Comparison of ENCODE assay signal across 27 mouse cellular contexts in genomic region chr6:13186836-13187235, GRCm38 (mm10). TPM values are rescaled to one million over a fixed set of nuclear protein-coding genes. Genes with fewer than 3 reads are reported as not detected.
DNase-seq lines count a peak whose midpoint lies in the region; ATAC-seq and TF ChIP-seq lines count a peak whose summit lies in the region.
"Had no signal": no experiment of that assay in that cellular context is flagged by ENCODE, and none has a peak within 500 bp of the region (broad histone marks: within the 10 kb centered on the region; RNA-seq: fewer than 3 reads in every experiment).

No protein-coding gene starts in this region.

- no peaks in the 10 kb centered on the region for H3K27me3 ChIP-seq in embryonic facial prominence, embryonic 14.5 days (replicated peaks; ENCODE audit: control insufficient read depth, insufficient read depth, low read length)
- no peaks in the 10 kb centered on the region for H3K27me3 ChIP-seq in embryonic facial prominence, embryonic 10.5 days (replicated peaks; ENCODE audit: low read depth, poor library complexity, severe bottlenecking)
- H3K27me3 ChIP-seq in midbrain, postnatal 0 days (ENCODE audit: insufficient read depth, low read length) = no peaks in the 10 kb centered on the region
- no peaks in the 10 kb centered on the region for H3K27me3 ChIP-seq in midbrain, embryonic 15.5 days (replicated peaks)
- H3K27me3 ChIP-seq: CH12.LX; embryonic facial prominence, embryonic 12.5 days; embryonic facial prominence, embryonic 15.5 days; forebrain, embryonic 12.5 days had no signal

- no peak overlapping the region for H3K9ac ChIP-seq in embryonic facial prominence, embryonic 14.5 days (ENCODE audit: low read depth, low read length)
- H3K9ac ChIP-seq in midbrain, postnatal 0 days (replicated peaks; ENCODE audit: low read length, poor library complexity, severe bottlenecking) = no peak overlapping the region
- no peak overlapping the region for H3K9ac ChIP-seq in midbrain, embryonic 15.5 days
- H3K9ac ChIP-seq: embryonic facial prominence, embryonic 12.5 days; embryonic facial prominence, embryonic 15.5 days; forebrain, embryonic 12.5 days had no signal

- no peaks in the 10 kb centered on the region for H3K9me3 ChIP-seq in embryonic facial prominence, embryonic 14.5 days (ENCODE audit: control insufficient read depth, low read length)
- H3K9me3 ChIP-seq in embryonic facial prominence, embryonic 10.5 days = no peaks in the 10 kb centered on the region
- H3K9me3 ChIP-seq in midbrain, postnatal 0 days (ENCODE audit: low read length) = no peaks in the 10 kb centered on the region
- no peaks in the 10 kb centered on the region for H3K9me3 ChIP-seq in midbrain, embryonic 15.5 days
- H3K9me3 ChIP-seq: embryonic facial prominence, embryonic 12.5 days; embryonic facial prominence, embryonic 15.5 days; forebrain, embryonic 10.5 days; forebrain, embryonic 12.5 days; G1E had no signal

- peak; percentile 67 to 73 for DNase-seq in cerebellum, postnatal 10 days
- DNase-seq in cerebellum, adult 9-10 months = no peak
- peak; percentile 10 for DNase-seq in embryonic facial prominence, embryonic 14.5 days (ENCODE audit: low spot score)
- DNase-seq in embryonic facial prominence, embryonic 10.5 days (ENCODE audit: low spot score) = no peak
- DNase-seq in left cerebral cortex, postnatal 4 days = peak; percentile 51
- no peak for DNase-seq in left cerebral cortex, postnatal 36 days (ENCODE audit: low spot score in 2 of 2)
- peak; percentile 25 for DNase-seq in midbrain, postnatal 0 days (ENCODE audit: low spot score)
- DNase-seq: adrenal gland, adult 2 months; adrenal gland, postnatal 10 days; adrenal gland, postnatal 25 days; B cell, adult 2 months; cerebellum, adult 11 months; cerebellum, adult 2 months; cerebellum, adult 9-11 months; embryo, embryonic 11 days had no signal

- H3K4me2 ChIP-seq in embryonic facial prominence, embryonic 14.5 days (ENCODE audit: low read depth, low read length) = no peak overlapping the region
- H3K4me2 ChIP-seq in midbrain, postnatal 0 days (ENCODE audit: low read depth, low read length, poor library complexity, severe bottlenecking) = no peak overlapping the region
- H3K4me2 ChIP-seq in midbrain, embryonic 15.5 days = no peak overlapping the region
- H3K4me2 ChIP-seq: embryonic facial prominence, embryonic 12.5 days; embryonic facial prominence, embryonic 15.5 days; forebrain, embryonic 12.5 days had no signal

- 73% methylated on average over 11 of the region's 11 CpGs for WGBS in embryonic facial prominence, embryonic 14.5 days
- 89% methylated on average over 11 of the region's 11 CpGs for WGBS in embryonic facial prominence, embryonic 10.5 days
- whole genome bisulfite sequencing in midbrain, postnatal 0 days = 89% methylated on average over 11 of the region's 11 CpGs
- 91% methylated on average over 11 of the region's 11 CpGs for WGBS in midbrain, embryonic 15.5 days

- no peaks in the 10 kb centered on the region for H3K4me1 ChIP-seq in embryonic facial prominence, embryonic 14.5 days (ENCODE audit: control insufficient read depth, insufficient read depth, low read length)
- no peaks in the 10 kb centered on the region for H3K4me1 ChIP-seq in embryonic facial prominence, embryonic 10.5 days
- no peaks in the 10 kb centered on the region for H3K4me1 ChIP-seq in midbrain, postnatal 0 days (ENCODE audit: insufficient read depth, low read length)
- H3K4me1 ChIP-seq in midbrain, embryonic 15.5 days = no peaks in the 10 kb centered on the region
- H3K4me1 ChIP-seq: embryonic facial prominence, embryonic 12.5 days; embryonic facial prominence, embryonic 15.5 days; forebrain, embryonic 10.5 days; forebrain, embryonic 12.5 days had no signal

- no peaks in the 10 kb centered on the region for H3K36me3 ChIP-seq in embryonic facial prominence, embryonic 14.5 days (ENCODE audit: control insufficient read depth, insufficient read depth, low read length)
- H3K36me3 ChIP-seq in embryonic facial prominence, embryonic 10.5 days (replicated peaks) = no peaks in the 10 kb centered on the region
- H3K36me3 ChIP-seq in midbrain, postnatal 0 days (ENCODE audit: insufficient read depth, low read length) = no peaks in the 10 kb centered on the region
- no peaks in the 10 kb centered on the region for H3K36me3 ChIP-seq in midbrain, embryonic 15.5 days (replicated peaks)
- H3K36me3 ChIP-seq: embryonic facial prominence, embryonic 12.5 days; embryonic facial prominence, embryonic 15.5 days; forebrain, embryonic 10.5 days; forebrain, embryonic 12.5 days; G1E had no signal

- H3K27ac ChIP-seq in embryonic facial prominence, embryonic 14.5 days (replicated peaks; ENCODE audit: low read depth, low read length) = no peak overlapping the region
- H3K27ac ChIP-seq in embryonic facial prominence, embryonic 10.5 days (replicated peaks) = no peak overlapping the region
- no peak overlapping the region for H3K27ac ChIP-seq in midbrain, postnatal 0 days (ENCODE audit: low read depth, low read length)
- no peak overlapping the region for H3K27ac ChIP-seq in midbrain, embryonic 15.5 days
- H3K27ac ChIP-seq: embryonic facial prominence, embryonic 12.5 days; embryonic facial prominence, embryonic 15.5 days; forebrain, embryonic 10.5 days; forebrain, embryonic 12.5 days had no signal

- ATAC-seq in embryonic facial prominence, embryonic 14.5 days (ENCODE audit: low read depth) = no peak
- peak; percentile 38; the same call in 1 of the 2 replicates for ATAC-seq in midbrain, postnatal 0 days (ENCODE audit: low FRiP score)
- no peak for ATAC-seq in midbrain, embryonic 15.5 days (replicated peaks)
- ATAC-seq: CD4-positive, CD25-positive, alpha-beta regulatory T cell, adult 4 months; forebrain, embryonic 14.5 days; forebrain, embryonic 16.5 days had no signal

- no peak overlapping the region for H3K4me3 ChIP-seq in embryonic facial prominence, embryonic 14.5 days (ENCODE audit: low read depth, low read length)
- H3K4me3 ChIP-seq in embryonic facial prominence, embryonic 10.5 days = no peak overlapping the region
- H3K4me3 ChIP-seq in midbrain, postnatal 0 days (ENCODE audit: low read depth, low read length) = no peak overlapping the region
- H3K4me3 ChIP-seq in midbrain, embryonic 15.5 days = no peak overlapping the region
- H3K4me3 ChIP-seq: embryonic facial prominence, embryonic 12.5 days; embryonic facial prominence, embryonic 15.5 days; erythroblast, embryonic 14.5 days; forebrain, embryonic 10.5 days; forebrain, embryonic 12.5 days had no signal

- intact Hi-C loops in left cerebral cortex, postnatal 4 days (cut with DNase I) = no loop called here
- intact Hi-C loops in left cerebral cortex, postnatal 36 days (cut with DNase I) = no loop called here

- no peak for TF ChIP-seq CTCF in midbrain, postnatal 0 days (IDR thresholded peaks at IDR 0.05)

RNA-seq across cellular contexts. Expression of gene Vwde, which starts 37.9 kb away (rescaled TPM):
- 0.21 and 0.56 TPM in 2 replicates for polyA plus RNA-seq in embryonic facial prominence, embryonic 14.5 days (2014; fragmentation: Nextera tagmentation; extraction: Ambion mirVana)
- polyA plus RNA-seq in embryonic facial prominence, embryonic 10.5 days (2016; fragmentation: Nextera tagmentation; extraction: Ambion mirVana) = 0.04 TPM in 1 of 2 replicates, not detected in the other
- under 1 TPM; 0.22 to 0.26 TPM for total RNA-seq in left cerebral cortex, postnatal 4 days (2021)
- not detected for total RNA-seq in left cerebral cortex, postnatal 36 days (2021)
- 0.09 and 0.38 TPM in 2 replicates for total RNA-seq in midbrain, postnatal 0 days (2014; rRNA removed)
- polyA plus RNA-seq in midbrain, postnatal 0 days (2015; fragmentation: Nextera tagmentation; extraction: Ambion mirVana) = 0.06 and 0.23 TPM in 2 replicates
- polyA plus RNA-seq in midbrain, embryonic 15.5 days (2015; fragmentation: Nextera tagmentation; extraction: Ambion mirVana) = 0.09 TPM in 2 replicates
- total RNA-seq: adrenal gland, adult 2 months; adrenal gland, postnatal 25 days; CH12.LX; common myeloid progenitor, adult 5-6 weeks had no signal
- polyA plus RNA-seq: adrenal gland, adult 2 months; forebrain, embryonic 12.5 days; forebrain, embryonic 14.5 days; G1E had no signal

Comparison
In these comparisons a context has a peak if more than half of its experiments do, and no peak if none do; other contexts are left out.
1. DNase-seq: peak in cerebellum, postnatal 10 days (2 of 2), embryonic facial prominence, embryonic 14.5 days (single experiment), left cerebral cortex, postnatal 4 days (single experiment) and midbrain, postnatal 0 days (single experiment); none in cerebellum, adult 9-10 months (single experiment), embryonic facial prominence, embryonic 10.5 days (single experiment) and left cerebral cortex, postnatal 36 days (0 of 2).